Mouse (Mus musculus) erythroblast, embryonic 14.5 days (primary cell): Measurements from ENCODE around the gene Slc10a7. TPM values are rescaled to one million over a fixed set of nuclear protein-coding genes. Genes with fewer than 3 reads are reported as not detected.

ENCODE experiments used
- H3K27me3 ChIP-seq: 2 replicates; pipeline ENCODE4 v1.6.1; 2012; ENCODE audit warnings: inconsistent platforms; ENCODE audit not compliant: control insufficient read depth
- H3K36me3 ChIP-seq: 2 replicates; pipeline ENCODE4 v1.6.1; 2012; ENCODE audit warnings: mild to moderate bottlenecking, inconsistent platforms; ENCODE audit not compliant: control insufficient read depth
- H3K4me1 ChIP-seq: 2 replicates; pipeline ENCODE4 v1.6.1; 2012; ENCODE audit warnings: inconsistent platforms; ENCODE audit not compliant: control insufficient read depth
- H3K4me3 ChIP-seq: replicated peaks from 2 replicates; pipeline ENCODE3; 2012; ENCODE audit warnings: moderate library complexity, mild to moderate bottlenecking, inconsistent platforms
- H3K9me3 ChIP-seq: 2 replicates; pipeline ENCODE4 v1.6.1; 2012; ENCODE audit warnings: low read length, inconsistent platforms, mixed read lengths; ENCODE audit not compliant: control insufficient read depth
- GATA1 ChIP-seq: IDR thresholded peaks from 2 replicates; pipeline ENCODE4 v1.6.1; 2012; ENCODE audit warnings: low read length, inconsistent platforms, mixed read lengths
- TAL1 ChIP-seq: IDR thresholded peaks from 3 replicates; pipeline ENCODE4 v1.6.1; 2012; ENCODE audit warnings: low read length, inconsistent platforms, mixed read lengths
- polyA plus RNA-seq: library from polyadenylated mRNA; stranded (reverse); fragments of >175 nt; gene quantifications from 2 replicates; pipeline ENCODE4 v1.2.3, GENCODE M21; 2012

Gene Slc10a7
- polyA plus RNA-seq, 1 experiment = 0.32 TPM

DNA sequence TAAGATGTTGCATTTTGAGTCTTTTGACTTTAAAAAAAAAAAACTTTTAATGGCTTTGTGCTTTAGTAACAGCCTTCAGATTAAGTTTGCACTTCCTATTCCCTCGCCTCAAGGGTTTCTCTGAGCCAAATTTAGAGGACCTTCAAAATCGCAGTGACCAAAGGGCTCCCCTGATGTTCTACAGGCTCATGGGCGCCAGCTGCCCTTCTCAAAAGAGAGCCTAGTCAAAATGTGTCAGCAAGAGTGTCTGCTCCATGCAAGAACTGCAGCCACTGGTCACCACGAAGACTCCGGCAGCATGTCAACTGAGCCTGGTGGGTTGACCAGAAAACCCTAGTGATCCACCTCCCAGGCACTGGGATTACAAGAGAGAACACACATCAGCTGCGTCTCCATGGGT lies 242.0 kb downstream of the Slc10a7 start:
- Histone ChIP-seq H3K4me1 (no peaks in the 10 kb centered on the region), H3K9me3 (no peaks in the 10 kb centered on the region), H3K36me3 (no peaks in the 10 kb centered on the region), H3K4me3 (no peak overlapping the region), H3K27me3 (no peaks in the 10 kb centered on the region)
- no peak for TF ChIP-seq TAL1
- no peak for TF ChIP-seq GATA1

DNA sequence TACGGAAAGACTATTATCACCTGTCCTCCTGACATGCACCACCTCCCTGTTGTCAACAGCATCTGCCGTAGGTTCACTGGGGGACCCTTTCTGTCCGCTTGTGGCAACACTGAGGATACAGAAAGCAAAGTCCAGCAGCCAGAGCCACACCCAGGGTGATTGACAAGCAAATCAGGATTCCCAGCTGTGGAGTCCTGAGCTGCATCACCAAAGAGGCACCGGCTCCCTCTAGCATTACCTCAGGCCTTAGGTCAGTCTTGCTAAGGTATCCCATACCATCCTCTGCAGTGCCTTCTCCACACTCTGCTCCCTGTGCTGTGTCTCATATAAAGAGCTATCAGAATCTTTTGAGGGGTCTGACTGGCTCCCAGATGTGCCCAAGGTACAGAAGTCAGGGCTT lies 245.8 kb downstream of the Slc10a7 start:
- H3K27me3 ChIP-seq = no peaks in the 10 kb centered on the region
- no peaks in the 10 kb centered on the region for H3K36me3 ChIP-seq
- no peak for TF ChIP-seq TAL1
- no peak for TF ChIP-seq GATA1
- no peaks in the 10 kb centered on the region for H3K4me1 ChIP-seq
- H3K4me3 ChIP-seq = no peak overlapping the region
- no peaks in the 10 kb centered on the region for H3K9me3 ChIP-seq

DNA sequence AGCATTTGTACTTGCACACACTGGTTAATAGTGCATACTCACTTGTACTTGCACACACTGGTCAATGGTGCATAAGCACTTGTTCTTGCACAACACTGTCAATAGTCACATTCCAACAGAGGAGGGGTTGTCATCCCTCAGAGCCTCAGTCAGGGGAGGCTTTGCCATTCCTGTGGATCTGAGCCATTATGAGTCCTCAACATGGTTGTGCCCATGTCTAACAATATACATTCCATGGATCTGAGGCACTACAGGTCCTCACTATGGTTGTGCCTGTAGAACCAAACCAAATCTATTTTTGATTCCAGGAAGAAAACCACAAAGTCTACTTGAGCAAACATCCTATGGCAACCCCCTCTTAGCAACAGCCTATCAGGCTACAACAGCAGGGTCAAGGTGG lies 250.0 kb downstream of the Slc10a7 start:
- Histone ChIP-seq H3K27me3 (no peaks in the 10 kb centered on the region), H3K9me3 (peaks cover 7% of the 10 kb centered on the region; the same call in 1 of the 2 replicates), H3K4me1 (no peaks in the 10 kb centered on the region), H3K36me3 (no peaks in the 10 kb centered on the region), H3K4me3 (no peak overlapping the region)
- TF ChIP-seq GATA1 (no peak), TAL1 (no peak)

DNA sequence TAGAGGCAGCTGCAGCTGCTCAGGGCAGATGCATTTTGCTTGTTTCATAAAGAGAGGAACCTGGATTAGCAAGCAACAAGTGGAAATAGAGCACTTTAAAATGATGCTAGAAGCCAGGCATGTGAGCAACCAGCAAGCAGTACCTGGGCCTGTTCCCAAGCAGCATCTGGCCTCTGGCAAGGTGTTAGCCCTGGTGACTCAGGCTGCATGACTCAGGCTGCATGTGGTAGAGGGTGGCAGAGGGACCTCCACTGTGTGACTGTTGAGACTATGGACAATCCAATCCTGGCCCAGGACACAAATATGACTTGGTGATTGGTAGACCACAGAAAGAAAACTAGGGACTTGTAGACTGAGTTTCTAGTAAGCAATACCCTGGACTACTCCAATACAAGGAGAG lies 255.8 kb downstream of the Slc10a7 start:
- no peaks in the 10 kb centered on the region for H3K36me3 ChIP-seq
- H3K27me3 ChIP-seq = no peaks in the 10 kb centered on the region
- TF ChIP-seq GATA1 (no peak), TAL1 (no peak)
- no peak overlapping the region for H3K4me3 ChIP-seq
- no peaks in the 10 kb centered on the region for H3K4me1 ChIP-seq
- H3K9me3 ChIP-seq = peaks cover 9% of the 10 kb centered on the region; the same call in 1 of the 2 replicates

DNA sequence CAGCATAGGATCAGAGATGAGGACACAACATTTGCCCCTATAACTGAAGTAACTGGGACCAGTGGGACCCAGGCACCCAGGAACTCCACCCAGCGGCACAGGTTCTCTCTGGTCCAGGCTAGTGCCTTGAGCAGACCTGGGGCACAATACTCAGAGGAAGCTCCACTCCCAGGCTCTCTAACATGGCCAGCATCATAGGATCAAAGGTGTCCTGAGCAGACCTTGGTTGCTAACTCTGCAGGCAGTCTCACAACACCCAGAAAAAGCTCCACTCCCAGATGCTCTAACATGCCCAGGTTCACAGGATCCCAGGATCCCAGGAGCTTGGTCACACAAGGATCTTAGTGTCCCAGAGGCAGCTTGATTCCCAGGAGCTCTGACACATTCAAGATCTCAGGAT lies 256.4 kb downstream of the Slc10a7 start:
- H3K4me3 ChIP-seq = no peak overlapping the region
- H3K36me3 ChIP-seq = no peaks in the 10 kb centered on the region
- no peaks in the 10 kb centered on the region for H3K27me3 ChIP-seq
- no peak for TF ChIP-seq TAL1
- no peaks in the 10 kb centered on the region for H3K4me1 ChIP-seq
- peaks cover 9% of the 10 kb centered on the region; the same call in 1 of the 2 replicates for H3K9me3 ChIP-seq

DNA sequence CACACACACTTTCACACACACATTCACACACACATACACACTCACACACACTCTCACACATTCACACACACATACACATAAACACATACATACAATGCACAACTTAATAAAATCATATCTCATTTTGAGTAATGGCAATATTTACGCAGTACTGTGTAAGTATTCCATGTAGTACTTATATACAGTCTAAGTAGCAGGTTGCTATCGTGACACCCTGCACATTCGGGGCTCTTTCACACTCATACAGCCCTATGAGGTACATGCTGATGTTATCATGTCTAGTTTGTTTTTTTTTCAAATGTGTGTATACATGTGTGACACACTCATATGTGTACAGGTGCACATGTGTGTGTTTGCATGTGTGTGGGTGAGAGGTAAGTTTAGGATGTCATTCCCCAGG lies 261.4 kb downstream of the Slc10a7 start:
- Histone ChIP-seq H3K4me3 (no peak overlapping the region), H3K4me1 (no peaks in the 10 kb centered on the region), H3K27me3 (no peaks in the 10 kb centered on the region), H3K36me3 (no peaks in the 10 kb centered on the region), H3K9me3 (no peaks in the 10 kb centered on the region)
- TF ChIP-seq TAL1 (no peak), GATA1 (no peak)

DNA sequence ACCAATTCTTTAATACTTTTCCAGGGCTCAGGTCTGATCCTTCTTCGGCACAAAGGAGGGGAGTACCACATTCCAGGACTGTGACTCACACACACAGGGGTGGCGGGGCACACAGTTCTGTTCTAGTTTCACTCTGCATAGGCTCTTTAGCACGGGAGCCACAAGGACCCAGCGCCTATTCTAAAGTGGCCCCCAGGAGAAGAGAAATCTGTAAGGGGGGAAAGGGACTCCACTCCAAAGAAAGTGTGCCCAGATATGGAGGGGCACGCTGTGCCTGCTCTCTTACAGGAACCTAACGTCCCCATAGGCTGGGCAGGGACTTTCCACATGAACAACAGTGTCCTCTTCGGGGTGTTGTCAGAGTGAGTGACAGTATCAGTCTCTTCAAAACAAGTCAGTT lies 262.1 kb downstream of the Slc10a7 start:
- H3K4me1 ChIP-seq = no peaks in the 10 kb centered on the region
- no peaks in the 10 kb centered on the region for H3K27me3 ChIP-seq
- no peak for TF ChIP-seq TAL1
- no peak for TF ChIP-seq GATA1
- H3K4me3 ChIP-seq = no peak overlapping the region
- no peaks in the 10 kb centered on the region for H3K9me3 ChIP-seq
- no peaks in the 10 kb centered on the region for H3K36me3 ChIP-seq

DNA sequence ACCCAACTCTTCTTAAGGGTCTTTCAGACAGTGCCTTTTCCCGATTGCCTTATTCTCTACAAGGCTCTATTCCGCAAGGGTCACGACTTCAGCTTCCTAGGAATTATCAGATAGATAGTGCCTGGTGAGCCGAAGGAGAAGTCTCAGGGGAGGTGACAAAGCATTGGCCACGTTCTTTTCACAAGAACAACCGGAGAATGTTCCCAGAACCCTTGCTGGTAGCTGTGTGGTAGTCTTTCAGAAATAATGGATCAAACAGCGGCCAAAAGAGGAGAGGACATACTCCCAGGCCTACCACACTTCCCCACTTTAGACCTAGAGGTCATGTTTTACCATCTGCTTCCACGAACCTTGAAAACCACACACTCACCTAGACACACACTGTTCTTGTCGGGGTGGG lies 267.7 kb downstream of the Slc10a7 start:
- no peak overlapping the region for H3K4me3 ChIP-seq
- no peak for TF ChIP-seq GATA1
- no peak for TF ChIP-seq TAL1
- no peaks in the 10 kb centered on the region for H3K36me3 ChIP-seq
- H3K27me3 ChIP-seq = no peaks in the 10 kb centered on the region
- no peaks in the 10 kb centered on the region for H3K4me1 ChIP-seq
- no peaks in the 10 kb centered on the region; the same call in 1 of the 2 replicates for H3K9me3 ChIP-seq

Other genes with a start within 250 kb of the Slc10a7 start
- gene Pou4f2, start 72.7 kb upstream of the Slc10a7 start, polyA plus RNA-seq = not detected in 2 replicates
- gene Rbmxl1, start 448 bp upstream of the Slc10a7 start, polyA plus RNA-seq = 9.6 and 9.9 TPM in 2 replicates